Mouse (Mus musculus) megakaryocyte progenitor cell, adult 5-6 weeks (primary cell): Measurements from ENCODE around the gene Ficd. TPM values are rescaled to one million over a fixed set of nuclear protein-coding genes. Genes with fewer than 3 reads are reported as not detected.
"Not testable (repeated sequence)": the region's sequence is repeated elsewhere in the genome, so short reads cannot be mapped to it uniquely, and the experiment has no call there.

Experiments used
- ATAC-seq: replicated peaks from 2 replicates; pipeline ENCODE4 v1.8.0; 2016; ENCODE audit warnings: mild to moderate bottlenecking, moderate TSS enrichment, inconsistent platforms; ENCODE audit not compliant: poor library complexity
- total RNA-seq, 2 experiments: library from RNA; stranded (forward) in 1 of 2; stranded (reverse) in 1 of 2; fragments of 157-497, 149-512 nt in 1 of 2; fragments of 200-1000 nt in 1 of 2; gene quantifications; 2 replicates each; pipeline versions ENCODE4 v1.2.3 to v1.2.4; 2015 to 2017

The Ficd gene
- total RNA-seq, 2 experiments from 2014 or later: 2.6 to 3.1 TPM

DNA sequence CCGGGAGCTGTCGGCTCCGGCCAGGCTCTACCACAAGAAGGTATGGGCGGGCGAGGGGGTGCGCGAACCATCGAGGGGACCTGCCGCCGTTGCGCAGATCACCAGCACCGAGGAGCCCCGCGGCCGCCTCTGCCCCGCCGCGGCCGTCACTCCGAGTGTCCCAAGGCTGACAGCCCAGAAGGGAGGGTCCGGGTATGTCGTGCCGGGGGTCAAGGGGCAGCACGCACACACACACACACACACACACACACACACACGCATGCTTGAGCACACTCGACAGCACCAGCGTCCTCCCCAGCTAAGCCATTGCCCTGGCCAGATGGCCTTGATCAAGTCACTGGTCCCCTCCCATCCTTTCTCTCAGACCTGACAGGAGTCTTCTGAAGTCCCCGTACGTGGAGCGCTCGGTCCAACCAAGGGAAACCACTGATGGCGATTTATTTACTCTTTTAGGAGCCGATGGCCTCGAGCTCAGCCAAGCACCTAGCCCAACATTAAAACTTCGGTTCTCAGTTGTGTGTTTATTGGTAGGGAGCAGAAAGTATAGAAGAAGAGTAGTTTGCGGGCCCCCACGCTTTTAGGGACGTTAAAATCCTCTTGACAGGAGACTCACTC, 37.4 kb downstream of the Ficd start:
- no peak for ATAC-seq

DNA sequence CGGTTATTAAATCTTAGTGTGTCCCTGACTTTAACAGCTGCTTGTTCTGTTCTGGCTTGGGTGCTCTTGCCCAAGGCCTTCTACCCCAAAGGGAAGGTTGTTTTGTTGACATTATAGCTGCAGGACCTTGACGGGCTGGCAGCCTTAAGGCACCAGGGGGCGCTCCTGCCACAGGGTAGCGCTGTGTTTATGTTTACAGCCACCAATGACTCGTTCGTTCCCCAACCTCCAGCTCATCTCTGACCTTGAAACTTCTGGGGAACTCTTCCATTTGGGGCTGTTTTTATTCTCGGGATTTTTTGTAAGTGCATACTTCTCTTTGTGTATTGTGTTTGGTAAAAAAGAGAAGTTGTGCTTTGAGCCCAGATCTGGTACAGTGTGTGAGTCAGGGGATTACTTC, 38.1 kb downstream of the Ficd start:
- ATAC-seq: peak; percentile 56

DNA sequence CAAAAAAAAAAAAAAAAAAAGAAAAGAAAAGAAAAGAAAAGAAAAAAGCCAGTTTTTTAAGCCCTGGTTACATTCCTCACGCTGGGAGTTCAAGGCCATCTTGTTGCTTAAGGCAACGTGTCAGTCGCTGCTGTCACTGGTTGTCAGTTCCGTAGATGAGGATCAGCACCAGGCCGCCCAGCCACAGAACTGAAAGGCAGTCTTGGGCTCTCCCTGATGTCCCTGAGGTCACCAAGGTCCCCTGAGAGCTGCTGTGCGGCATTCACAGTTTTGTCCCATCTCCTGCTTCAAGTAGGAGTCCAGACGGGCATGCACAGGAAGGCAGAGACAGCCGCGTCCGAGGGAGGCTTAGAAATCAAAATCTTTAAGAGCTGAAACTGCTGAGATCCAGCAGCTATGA, 40.0 kb downstream of the Ficd start:
- no peak for ATAC-seq

DNA sequence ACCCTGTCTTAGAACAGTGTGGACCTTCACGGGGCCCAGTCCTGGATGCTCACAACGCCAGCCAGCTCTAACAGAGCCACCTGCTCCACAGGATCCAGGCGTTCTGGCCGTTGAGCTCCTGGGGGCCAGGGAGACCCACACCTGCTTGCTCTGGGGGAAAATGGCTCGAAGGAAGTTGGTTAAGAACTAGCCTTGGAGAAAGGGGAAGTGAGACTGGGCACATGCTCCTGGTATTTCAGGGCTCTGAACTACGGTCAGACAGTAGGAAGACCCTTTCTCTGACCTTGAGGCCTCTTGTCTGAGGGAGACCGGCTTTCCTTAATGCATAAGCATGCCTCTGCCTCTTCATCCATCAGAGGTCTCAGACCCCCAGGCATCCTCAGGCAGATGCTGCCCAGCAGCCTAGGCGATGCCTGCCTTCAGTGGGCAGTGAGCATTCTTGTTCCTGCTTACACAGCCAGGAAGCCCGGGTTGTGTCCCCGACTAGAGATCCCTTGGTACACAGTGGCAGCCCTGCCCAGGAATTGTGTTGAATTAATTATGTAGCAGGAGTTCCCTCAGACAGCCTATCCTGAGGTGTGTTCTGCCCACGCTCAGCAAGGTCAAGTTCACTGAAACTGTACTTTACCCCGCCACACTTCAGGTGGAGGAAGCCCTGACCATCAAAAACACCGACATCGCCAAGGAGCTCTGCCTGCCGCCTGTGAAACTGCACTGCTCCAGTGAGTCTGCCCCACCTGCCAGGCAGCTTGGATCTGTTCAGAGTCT, 40.7 kb downstream of the Ficd start:
- ATAC-seq: peak; percentile 6; the same call in 1 of the 2 replicates

DNA sequence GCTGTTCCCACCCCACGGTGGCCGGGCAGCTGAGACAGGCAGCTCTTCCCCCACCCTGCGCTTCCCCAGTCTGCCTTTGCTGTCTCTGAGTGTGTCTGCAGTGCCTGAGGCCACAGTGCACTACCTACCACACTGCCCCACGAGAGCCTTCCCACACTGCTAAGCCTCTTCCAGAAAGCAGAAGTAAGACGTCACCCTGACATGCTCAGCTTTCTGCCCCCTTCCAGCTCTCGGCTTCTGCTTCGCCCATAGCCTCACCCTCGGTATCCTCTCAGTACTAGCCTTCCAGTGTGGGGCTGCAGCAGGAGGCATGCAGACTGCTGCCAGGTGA, 41.3 kb downstream of the Ficd start:
- ATAC-seq: peak; percentile 51

DNA sequence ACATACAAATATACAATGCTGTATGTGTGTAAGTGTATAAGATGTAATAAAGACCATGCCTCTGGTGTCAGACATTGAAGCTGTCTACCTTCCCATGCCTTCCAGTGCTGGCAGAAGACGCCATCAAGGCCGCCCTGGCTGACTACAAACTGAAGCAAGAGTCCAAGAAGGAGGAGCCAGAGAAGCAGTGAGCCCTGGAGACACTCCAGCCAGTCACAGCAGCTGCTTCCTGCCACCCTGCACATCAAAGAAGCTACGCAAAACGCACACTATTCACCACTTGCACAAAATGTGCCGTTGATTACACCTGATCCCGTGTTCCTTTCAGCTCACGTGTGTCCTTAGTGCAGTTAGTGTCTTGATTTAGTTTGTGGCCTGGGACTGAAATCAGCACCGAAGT, 42.1 kb downstream of the Ficd start:
- not testable (repeated sequence) for ATAC-seq

DNA sequence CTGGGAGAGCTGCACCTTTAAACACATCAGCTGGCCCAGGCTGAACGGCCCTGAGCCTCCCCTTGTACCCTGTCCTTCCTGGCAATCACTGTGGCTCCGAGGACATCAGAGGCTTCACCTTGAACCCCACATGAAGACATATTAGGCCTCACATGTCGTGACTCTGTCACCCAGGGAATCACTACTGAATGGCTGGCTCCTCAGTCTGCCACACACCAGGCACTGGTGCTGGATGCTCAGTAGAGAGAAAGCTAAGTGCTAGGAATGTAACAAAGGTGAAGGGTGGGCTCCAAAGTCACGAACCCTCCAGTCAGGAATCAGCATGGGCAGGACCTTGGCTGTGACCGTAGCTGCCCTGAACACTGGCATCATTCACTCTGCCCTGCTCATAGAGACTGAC, 44.0 kb downstream of the Ficd start:
- no peak for ATAC-seq

DNA sequence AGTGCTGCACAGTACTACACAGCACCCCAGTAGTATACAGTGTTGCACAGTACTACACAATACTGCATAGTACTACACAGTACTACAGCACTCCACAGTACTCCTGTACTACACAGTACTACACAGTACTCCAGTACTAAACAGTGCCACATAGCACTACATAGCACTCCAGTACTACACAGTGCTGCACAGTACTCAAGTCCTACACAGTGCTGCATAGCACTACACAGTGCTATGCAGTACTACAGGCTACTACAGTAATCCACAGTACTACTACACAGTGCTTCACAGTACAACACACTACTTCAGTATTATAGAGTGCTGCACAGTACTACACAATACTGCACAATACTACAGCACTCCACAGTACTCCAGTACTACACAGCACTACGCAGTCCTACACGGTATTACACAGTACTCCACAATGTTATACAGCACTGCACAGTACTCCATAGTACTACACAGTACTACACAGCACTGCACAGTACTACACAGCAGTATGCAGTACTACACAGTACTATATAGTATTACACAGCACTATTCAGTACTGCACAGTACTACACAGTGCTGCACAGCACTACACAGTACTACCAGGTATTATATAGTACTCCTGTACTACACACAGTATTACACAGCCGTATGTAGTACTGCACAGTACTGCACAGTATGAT, 44.6 kb downstream of the Ficd start:
- ATAC-seq: no peak

- no peak for ATAC-seq
Measured at GRCm38 (mm10) chr5:113780763-113781162, 45.2 kb downstream of the Ficd start.

GRCm38 (mm10) chr5:113781254-113781653, 45.7 kb downstream of the Ficd start:
- ATAC-seq: no peak

DNA sequence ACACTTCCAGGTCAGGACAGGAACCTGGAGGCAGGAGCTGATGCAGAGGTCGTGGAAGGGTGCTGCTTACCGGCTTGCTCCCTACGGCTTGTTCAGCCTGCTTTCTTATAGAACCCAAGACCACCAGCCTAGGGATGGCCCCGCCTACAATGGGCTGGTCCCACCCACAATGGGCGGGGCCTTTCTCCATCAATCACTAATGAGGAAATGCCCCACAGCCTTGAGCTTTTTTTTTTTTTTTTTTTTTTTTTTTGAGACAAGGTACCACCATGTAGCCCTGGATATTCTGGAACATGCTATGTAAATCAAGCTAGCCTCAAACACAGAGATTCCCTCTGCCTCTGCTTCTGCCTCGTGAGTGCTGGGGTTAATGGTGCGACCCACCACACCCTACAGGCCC, 46.3 kb downstream of the Ficd start:
- no peak for ATAC-seq

GRCm38 (mm10) chr5:113782624-113783023, 47.0 kb downstream of the Ficd start:
- no peak for ATAC-seq

DNA sequence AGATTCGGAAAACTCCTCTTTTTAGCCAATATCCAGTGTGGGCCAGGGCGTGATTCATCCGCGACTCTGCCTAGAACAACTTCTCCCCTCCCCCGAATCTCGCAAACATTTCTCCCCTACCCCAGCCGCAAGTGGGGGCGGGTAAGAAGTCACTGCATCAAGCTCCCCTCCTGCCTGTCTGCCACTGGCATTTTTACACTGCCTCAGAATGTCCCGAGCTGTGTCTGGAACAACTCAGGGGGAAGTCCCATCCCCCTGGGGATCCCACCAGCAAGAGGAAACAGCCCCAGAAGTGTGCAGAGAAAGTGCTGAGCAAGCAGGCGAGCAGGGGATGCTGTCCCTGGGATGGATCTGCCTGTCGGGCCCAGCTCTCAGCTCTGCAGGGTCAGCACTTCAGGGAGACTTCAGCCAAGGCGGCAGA, 48.0 kb downstream of the Ficd start:
- ATAC-seq: no peak

DNA sequence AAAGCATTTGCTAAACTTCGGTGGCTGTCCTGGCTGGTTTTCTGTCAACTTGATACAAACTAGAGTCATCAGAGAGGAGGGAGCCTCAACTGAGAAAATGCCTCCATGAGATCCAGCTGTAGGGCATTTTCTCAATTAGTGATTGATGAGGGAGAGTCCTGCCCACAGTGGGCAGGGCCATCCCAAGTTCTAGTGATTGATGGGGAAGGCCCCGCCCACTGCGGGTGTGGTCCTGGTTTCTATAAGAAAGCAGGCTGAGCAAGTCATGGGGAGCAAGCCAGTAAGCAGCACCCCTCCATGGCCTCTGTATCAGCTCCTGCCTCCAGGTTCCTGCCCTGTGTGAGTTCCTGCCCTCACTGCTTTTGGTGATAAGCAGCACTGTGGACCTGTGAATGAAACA, 48.5 kb downstream of the Ficd start:
- ATAC-seq: not testable (repeated sequence)

GRCm38 (mm10) chr5:113786985-113787384, 51.4 kb downstream of the Ficd start:
- peak; percentile 87 for ATAC-seq

- ATAC-seq: no peak
Measured at GRCm38 (mm10) chr5:113788645-113789044, 53.0 kb downstream of the Ficd start.

DNA sequence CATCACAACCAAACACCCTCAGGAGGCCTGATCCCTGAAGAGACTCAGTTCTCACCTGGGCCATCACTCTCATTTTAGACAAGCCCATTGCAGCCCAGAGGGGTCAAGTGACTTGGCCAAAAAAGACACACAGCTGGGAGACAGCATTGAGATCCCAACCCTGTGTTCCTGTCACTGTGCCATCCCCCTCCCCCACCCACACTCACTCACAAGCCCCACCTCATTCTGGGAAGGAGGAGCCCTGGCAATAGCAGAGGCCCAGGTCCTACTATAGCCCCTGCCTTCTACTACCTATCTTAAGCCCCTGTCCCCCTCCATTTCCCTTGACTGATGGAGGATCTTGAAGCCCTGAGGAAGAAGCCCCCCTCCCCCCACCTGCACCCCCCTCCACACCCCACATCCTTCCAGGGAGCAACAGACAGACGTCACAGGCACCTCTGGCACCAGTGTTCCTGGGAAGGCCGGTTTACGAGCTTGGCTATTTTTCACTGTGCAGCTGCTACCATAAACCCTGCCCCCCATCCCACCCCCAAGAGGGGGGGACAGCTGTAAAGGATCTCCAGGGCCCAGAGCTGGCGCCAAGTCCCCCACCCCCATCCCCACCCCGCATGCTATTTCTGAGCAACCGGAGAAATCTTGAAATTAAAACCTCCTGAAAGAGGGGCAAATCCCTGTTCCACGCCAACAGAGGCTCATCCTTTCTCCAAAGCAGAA, 53.6 kb downstream of the Ficd start:
- ATAC-seq: no peak
